In the genomic region with DNA sequence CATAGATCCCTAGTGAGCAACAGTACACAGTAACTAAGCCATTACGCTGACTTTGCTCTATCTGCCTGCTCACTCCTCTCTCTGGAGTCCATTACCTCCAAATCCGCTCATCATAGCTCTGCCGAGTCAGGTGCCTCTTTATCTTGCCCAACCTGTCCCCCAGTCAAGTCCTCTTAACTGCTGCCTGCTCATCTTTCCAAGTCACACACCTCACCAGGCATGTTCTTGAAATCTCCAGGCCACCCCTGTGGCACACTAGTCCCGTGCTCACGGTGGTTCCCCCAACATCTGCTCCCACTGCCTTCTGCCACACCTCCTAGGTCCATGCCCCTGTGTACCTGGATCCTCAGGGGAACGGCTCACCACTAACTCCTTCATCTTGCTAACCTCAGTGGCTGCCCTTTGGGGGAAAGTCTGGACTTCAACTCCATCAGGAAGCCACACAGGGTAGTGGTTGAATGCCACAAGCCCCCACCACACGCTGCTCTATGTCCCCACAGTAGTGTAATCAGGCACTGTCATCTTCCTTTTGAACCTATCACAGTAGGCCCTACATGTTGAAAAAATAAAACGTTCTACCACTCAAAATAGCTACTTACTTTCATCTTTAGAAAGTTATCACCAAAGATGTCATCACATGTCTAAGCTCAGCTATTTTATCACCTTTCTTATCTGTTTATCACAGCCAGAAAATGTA, we compare ENCODE assay signal across 22 mouse cellular contexts.
DNase-seq lines count a peak whose midpoint lies in the region; ATAC-seq lines count a peak whose summit lies in the region.
"Had no signal": no experiment of that assay in that cellular context is flagged by ENCODE, and none has a peak within 500 bp of the region (broad histone marks: within the 10 kb centered on the region; RNA-seq: fewer than 3 reads in every experiment).

No protein-coding gene starts in this region.

- H3K4me2 ChIP-seq in liver, embryonic 11.5 days = peak overlapping the region; percentile 16; the same call in 1 of the 2 replicates
- H3K4me2 ChIP-seq: embryonic facial prominence, embryonic 13.5 days had no signal

- H3K4me1 ChIP-seq in liver, embryonic 11.5 days (replicated peaks; ENCODE audit: control insufficient read depth, insufficient read depth, low read length) = peaks cover 29% of the 10 kb centered on the region

- H3K27ac ChIP-seq in liver, embryonic 11.5 days (ENCODE audit: low read depth, low read length) = peak overlapping the region; percentile 52; the same call in 1 of the 2 replicates
- H3K27ac ChIP-seq: embryonic facial prominence, embryonic 13.5 days; hindbrain, postnatal 0 days; left cerebral cortex, adult 2 months; macrophage had no signal

- 58% methylated on average over 8 of the region's 8 CpGs for WGBS in liver, embryonic 11.5 days

- peak; percentile 60 for ATAC-seq in liver, embryonic 11.5 days (replicated peaks; ENCODE audit: low FRiP score)
- ATAC-seq in megakaryocyte-erythroid progenitor cell, adult 5-6 weeks (replicated peaks; ENCODE audit: low FRiP score, low TSS enrichment, poor library complexity, severe bottlenecking) = peak; percentile 69
- ATAC-seq: forebrain, embryonic 16.5 days; hindbrain, postnatal 0 days; midbrain, embryonic 16.5 days had no signal

- H3K36me3 ChIP-seq in liver, embryonic 11.5 days (ENCODE audit: control insufficient read depth, insufficient read depth, low read length) = no peaks in the 10 kb centered on the region
- H3K36me3 ChIP-seq: embryonic facial prominence, embryonic 13.5 days had no signal

- no peak overlapping the region for H3K4me3 ChIP-seq in liver, embryonic 11.5 days (ENCODE audit: low read depth, low read length)
- H3K4me3 ChIP-seq: embryonic facial prominence, embryonic 13.5 days; left cerebral cortex, adult 2 months had no signal

- 0 out of 2 replicates have a peak overlapping the region, but pooled peaks have one; percentile 12 for H3K9ac ChIP-seq in liver, embryonic 11.5 days (ENCODE audit: low read depth, low read length)
- H3K9ac ChIP-seq: embryonic facial prominence, embryonic 13.5 days had no signal

- no peak for DNase-seq in liver, embryonic 11.5 days (ENCODE audit: low spot score)
- no peak for DNase-seq in liver
- peak; percentile 54 for DNase-seq in CD4-positive, CD25-positive, alpha-beta regulatory T cell, adult 2 months (ENCODE audit: low read depth, low spot score)
- DNase-seq in induced T-regulatory cell, adult 2 months (ENCODE audit: low read depth) = peak; percentile 81
- no peak for DNase-seq in urinary bladder, adult 18-20 months (ENCODE audit: low spot score in 2 of 2)
- DNase-seq in right cerebral cortex, postnatal 4 days = no peak
- no peak for DNase-seq in urinary bladder, postnatal 4 days (ENCODE audit: low spot score in 2 of 2)
- DNase-seq: adrenal gland, adult 2 months; cerebellum, adult 9-10 months; kidney, adult 18-20 months; kidney, postnatal 10 days; layer of hippocampus, adult 9-11 months; left cerebral cortex, postnatal 4 days; right cerebral cortex, postnatal 14 days; thymus, postnatal 14 days had no signal

- no peaks in the 10 kb centered on the region for H3K9me3 ChIP-seq in liver, embryonic 11.5 days (ENCODE audit: control insufficient read depth, low read length)
- H3K9me3 ChIP-seq: embryonic facial prominence, embryonic 13.5 days had no signal

- H3K27me3 ChIP-seq in liver, embryonic 11.5 days (replicated peaks; ENCODE audit: control insufficient read depth, insufficient read depth, low read length) = no peaks in the 10 kb centered on the region
- H3K27me3 ChIP-seq: embryonic facial prominence, embryonic 13.5 days had no signal

Comparison
In these comparisons a context has a peak if more than half of its experiments do, and no peak if none do; other contexts are left out.
1. DNase-seq: peak in CD4-positive, CD25-positive, alpha-beta regulatory T cell, adult 2 months (single experiment) and induced T-regulatory cell, adult 2 months (single experiment); none in liver, embryonic 11.5 days (single experiment), liver (single experiment), urinary bladder, adult 18-20 months (0 of 2), right cerebral cortex, postnatal 4 days (single experiment) and urinary bladder, postnatal 4 days (0 of 2).